Mouse (Mus musculus) embryonic fibroblast, embryonic 13.5 days (primary cell): Measurements from ENCODE around the gene Ttc23.

ENCODE experiments used
- CTCF ChIP-seq: IDR thresholded peaks from 2 replicates; pipeline ENCODE4 v1.5.1; 2011; ENCODE audit warnings: mild to moderate bottlenecking, control low read depth, low read length, moderate library complexity, borderline replicate concordance; ENCODE audit not compliant: insufficient read depth
- POLR2A ChIP-seq: IDR thresholded peaks from 2 replicates; pipeline ENCODE4 v1.6.1; 2011; ENCODE audit warnings: low read depth, mild to moderate bottlenecking, control low read depth, low read length, moderate library complexity

GRCm38 (mm10) chr7:67644833-67645680 lies 2.2 kb upstream of the Ttc23 start, which contains the start of gene Lrrc28:
- TF ChIP-seq CTCF: no peak
- peak; percentile 88 for TF ChIP-seq POLR2A
